Mouse (Mus musculus): ENCODE measurements around the gene Tex48.

DNA sequence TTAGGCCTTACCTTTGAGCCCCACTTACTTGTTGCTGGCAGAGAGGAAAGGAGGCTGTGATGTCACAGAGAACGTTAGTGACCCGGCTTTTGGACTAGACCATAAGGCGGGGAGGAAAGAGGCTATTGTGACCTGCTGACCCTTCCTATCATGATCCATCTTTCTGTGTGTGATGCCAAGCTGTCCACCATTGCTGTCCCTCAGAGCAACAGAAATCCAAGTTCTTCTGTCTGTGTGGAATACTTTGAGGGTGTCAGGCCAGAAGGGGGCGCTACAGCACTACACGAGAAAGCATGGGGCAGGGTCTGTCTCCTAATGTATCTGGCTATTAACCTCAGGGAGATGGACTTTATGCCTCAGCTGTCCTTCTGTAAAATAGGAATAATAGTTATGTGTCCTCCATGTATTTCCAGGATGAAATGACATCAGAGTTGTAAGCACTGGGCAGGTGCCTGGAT, at the start of gene Tex48:
- no peak for TF ChIP-seq MEF2A (IDR thresholded peaks at IDR 0.05; ENCODE audit: borderline replicate concordance, low read depth, low read length)
- peak; percentile 92 for TF ChIP-seq RAD21 (IDR thresholded peaks at IDR 0.05; ENCODE audit: low read depth, low read length)
- TF ChIP-seq TCF12 (IDR thresholded peaks at IDR 0.05; ENCODE audit: low read depth, low read length) = no peak
- no peak for TF ChIP-seq NRF1 (IDR thresholded peaks at IDR 0.05; ENCODE audit: low read depth, low read length)
- no peak for TF ChIP-seq BHLHE40 (IDR thresholded peaks at IDR 0.05; ENCODE audit: low read depth, low read length)
- no peak for TF ChIP-seq UBTF (IDR thresholded peaks at IDR 0.05; ENCODE audit: low read depth, low read length)
- no peak for TF ChIP-seq ZKSCAN1 (IDR thresholded peaks at IDR 0.05; ENCODE audit: borderline replicate concordance, low read depth, low read length)
- no peak for TF ChIP-seq POLR2A (IDR thresholded peaks at IDR 0.05; ENCODE audit: low read depth, low read length)
- no peak for TF ChIP-seq MAFK (IDR thresholded peaks at IDR 0.05; ENCODE audit: insufficient replicate concordance, low read length)
- no peak for TF ChIP-seq CHD2 (IDR thresholded peaks at IDR 0.05; ENCODE audit: low read length)
- TF ChIP-seq MAX (IDR thresholded peaks at IDR 0.05; ENCODE audit: low read length) = no peak

All from CH12.LX (cell line).